Mouse (Mus musculus) embryonic fibroblast, embryonic 13.5 days (primary cell): ENCODE measurements around the gene Gm13283. TPM values are rescaled to one million over a fixed set of nuclear protein-coding genes. Genes with fewer than 3 reads are reported as not detected.
"Not testable (repeated sequence)": the region's sequence is repeated elsewhere in the genome, so short reads cannot be mapped to it uniquely, and the experiment has no call there.

Source experiments
- H3K27ac ChIP-seq: 2 replicates; pipeline ENCODE4 v1.5.1; 2012; ENCODE audit warnings: low read length, control low read depth, inconsistent platforms; ENCODE audit not compliant: insufficient read depth
- H3K4me1 ChIP-seq: 2 replicates; pipeline ENCODE4 v1.6.1; 2011; ENCODE audit warnings: low read length; ENCODE audit not compliant: control insufficient read depth, insufficient read depth
- H3K4me3 ChIP-seq: 2 replicates; pipeline ENCODE4 v1.5.1; 2011; ENCODE audit warnings: mild to moderate bottlenecking, control low read depth, low read length; ENCODE audit not compliant: insufficient read depth
- CTCF ChIP-seq: IDR thresholded peaks from 2 replicates; pipeline ENCODE4 v1.5.1; 2011; ENCODE audit warnings: mild to moderate bottlenecking, control low read depth, low read length, moderate library complexity, borderline replicate concordance; ENCODE audit not compliant: insufficient read depth
- POLR2A ChIP-seq: IDR thresholded peaks from 2 replicates; pipeline ENCODE4 v1.6.1; 2011; ENCODE audit warnings: low read depth, mild to moderate bottlenecking, control low read depth, low read length, moderate library complexity
- polyA plus RNA-seq: library from polyadenylated mRNA; stranded (reverse); fragments of >200 nt; gene quantifications from 2 replicates; pipeline ENCODE4 v1.2.4, GENCODE M21; 2011; ENCODE audit warnings: low read depth; ENCODE audit not compliant: missing spikeins, insufficient read length

Gene Gm13283
- polyA plus RNA-seq, 1 experiment: not detected

- H3K4me1 ChIP-seq: not testable (repeated sequence)
- TF ChIP-seq POLR2A: peak; percentile 65
- 0 out of 2 replicates have a peak, but pooled peaks have one; percentile 7 for TF ChIP-seq CTCF
- peak overlapping the region; percentile 19; the same call in 1 of the 2 replicates for H3K4me3 ChIP-seq
- H3K27ac ChIP-seq: peak overlapping the region; percentile 58; the same call in 1 of the 2 replicates
These were observed 3.6 kb downstream of the Gm13283 start for GRCm38 (mm10) chr4:88763384-88764018.

DNA sequence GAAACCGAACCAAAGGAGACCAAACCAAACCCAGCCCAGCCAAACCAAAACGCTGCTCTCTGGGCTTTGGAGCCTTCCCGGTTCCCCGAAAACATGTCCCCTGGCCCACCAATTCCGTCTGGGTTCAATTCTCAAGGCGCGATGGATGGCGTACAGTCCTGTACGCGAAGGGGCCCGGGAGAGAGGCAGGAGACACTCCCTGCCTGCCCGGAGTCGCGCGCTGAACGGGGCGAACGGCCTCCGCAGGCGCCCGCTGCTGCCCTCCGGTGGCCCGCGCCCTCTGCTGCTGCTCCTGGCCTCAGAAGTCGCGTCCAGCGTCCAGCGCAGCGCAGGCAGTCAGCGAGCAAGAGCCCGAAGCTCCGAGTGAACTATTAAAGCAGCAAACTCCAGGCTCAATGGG is 13.6 kb downstream of the Gm13283 start, which contains the start of gene Gm13290:
Gene Gm13290, plus strand, starts transcription at position 301 of the 400 bp plus-strand sequence.
- not testable (repeated sequence) for H3K4me1 ChIP-seq, H3K27ac ChIP-seq, H3K4me3 ChIP-seq

GRCm38 (mm10) chr4:88776622-88777021 is 16.7 kb downstream of the Gm13283 start, which contains the start of gene Gm13289:
Gene Gm13289, plus strand, starts transcription at chr4:88776922.
- H3K27ac ChIP-seq, H3K4me1 ChIP-seq, H3K4me3 ChIP-seq: not testable (repeated sequence)

DNA sequence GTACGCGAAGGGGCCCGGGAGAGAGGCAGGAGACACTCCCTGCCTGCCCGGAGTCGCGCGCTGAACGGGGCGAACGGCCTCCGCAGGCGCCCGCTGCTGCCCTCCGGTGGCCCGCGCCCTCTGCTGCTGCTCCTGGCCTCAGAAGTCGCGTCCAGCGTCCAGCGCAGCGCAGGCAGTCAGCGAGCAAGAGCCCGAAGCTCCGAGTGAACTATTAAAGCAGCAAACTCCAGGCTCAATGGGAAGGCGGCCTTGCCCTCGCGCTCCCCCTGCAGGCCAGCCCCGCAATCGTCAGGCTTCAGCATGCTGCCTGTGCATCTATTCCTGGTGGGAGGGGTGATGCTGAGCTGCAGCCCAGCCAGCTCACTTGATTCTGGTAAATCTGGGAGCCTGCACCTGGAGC is 19.6 kb downstream of the Gm13283 start, which contains the start of gene Gm13272:
Gene Gm13272, plus strand, starts transcription at position 301 of the 400 bp plus-strand sequence.
- not testable (repeated sequence) for H3K4me1 ChIP-seq, H3K27ac ChIP-seq, H3K4me3 ChIP-seq

GRCm38 (mm10) chr4:88780320-88780719 is 20.4 kb downstream of the Gm13283 start:
- not testable (repeated sequence) for H3K27ac ChIP-seq, H3K4me1 ChIP-seq, H3K4me3 ChIP-seq

GRCm38 (mm10) chr4:88781831-88782230 is 21.9 kb downstream of the Gm13283 start, which contains the start of gene Ifnz:
Gene Ifnz, plus strand, starts transcription at chr4:88782131.
- Histone ChIP-seq H3K4me3 (peak within 1 kb of the TSS; percentile 35; the same call in 1 of the 2 replicates), H3K27ac (peak within 1 kb of the TSS; percentile 92)
- H3K4me1 ChIP-seq: not testable (repeated sequence)

DNA sequence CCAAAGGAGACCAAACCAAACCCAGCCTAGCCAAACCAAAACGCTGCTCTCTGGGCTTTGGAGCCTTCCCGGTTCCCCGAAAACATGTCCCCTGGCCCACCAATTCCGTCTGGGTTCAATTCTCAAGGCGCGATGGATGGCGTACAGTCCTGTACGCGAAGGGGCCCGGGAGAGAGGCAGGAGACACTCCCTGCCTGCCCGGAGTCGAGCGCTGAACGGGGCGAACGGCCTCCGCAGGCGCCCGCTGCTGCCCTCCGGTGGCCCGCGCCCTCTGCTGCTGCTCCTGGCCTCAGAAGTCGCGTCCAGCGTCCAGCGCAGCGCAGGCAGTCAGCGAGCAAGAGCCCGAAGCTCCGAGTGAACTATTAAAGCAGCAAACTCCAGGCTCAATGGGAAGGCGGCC is 22.4 kb downstream of the Gm13283 start:
- H3K27ac ChIP-seq: peak overlapping the region; percentile 92
- peak overlapping the region; percentile 35; the same call in 1 of the 2 replicates for H3K4me3 ChIP-seq
- H3K4me1 ChIP-seq: not testable (repeated sequence)

GRCm38 (mm10) chr4:88785409-88785808 is 25.5 kb downstream of the Gm13283 start, which contains the start of gene Gm13276:
Gene Gm13276, plus strand, starts transcription at chr4:88785709.
- not testable (repeated sequence) for H3K4me3 ChIP-seq, H3K27ac ChIP-seq, H3K4me1 ChIP-seq

GRCm38 (mm10) chr4:88788402-88788801 is 28.5 kb downstream of the Gm13283 start, which contains the start of gene Gm13277:
Gene Gm13277, plus strand, starts transcription at chr4:88788632.
- H3K27ac ChIP-seq, H3K4me3 ChIP-seq, H3K4me1 ChIP-seq: not testable (repeated sequence)
- peak; percentile 43; the same call in 1 of the 2 replicates for TF ChIP-seq CTCF

- H3K4me3 ChIP-seq, H3K4me1 ChIP-seq, H3K27ac ChIP-seq: not testable (repeated sequence)
These were observed 31.3 kb downstream of the Gm13283 start, which contains the start of gene Gm13278 for GRCm38 (mm10) chr4:88791250-88791649. Gene Gm13278, plus strand, starts transcription at chr4:88791550.

GRCm38 (mm10) chr4:88793936-88794675 is 34.2 kb downstream of the Gm13283 start, which contains the start of gene Gm13275:
Gene Gm13275, plus strand, starts transcription at chr4:88794487.
- not testable (repeated sequence) for H3K4me1 ChIP-seq, H3K4me3 ChIP-seq, H3K27ac ChIP-seq

DNA sequence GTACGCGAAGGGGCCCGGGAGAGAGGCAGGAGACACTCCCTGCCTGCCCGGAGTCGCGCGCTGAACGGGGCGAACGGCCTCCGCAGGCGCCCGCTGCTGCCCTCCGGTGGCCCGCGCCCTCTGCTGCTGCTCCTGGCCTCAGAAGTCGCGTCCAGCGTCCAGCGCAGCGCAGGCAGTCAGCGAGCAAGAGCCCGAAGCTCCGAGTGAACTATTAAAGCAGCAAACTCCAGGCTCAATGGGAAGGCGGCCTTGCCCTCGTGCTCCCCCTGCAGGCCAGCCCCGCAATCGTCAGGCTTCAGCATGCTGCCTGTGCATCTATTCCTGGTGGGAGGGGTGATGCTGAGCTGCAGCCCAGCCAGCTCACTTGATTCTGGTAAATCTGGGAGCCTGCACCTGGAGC is 37.2 kb downstream of the Gm13283 start, which contains the start of gene Gm13279:
Gene Gm13279, plus strand, starts transcription at position 301 of the 400 bp plus-strand sequence.
- not testable (repeated sequence) for H3K4me1 ChIP-seq, H3K27ac ChIP-seq, H3K4me3 ChIP-seq

GRCm38 (mm10) chr4:88799365-88799764 is 39.4 kb downstream of the Gm13283 start, which contains the start of gene Gm13285:
Gene Gm13285, plus strand, starts transcription at chr4:88799665.
- H3K4me3 ChIP-seq, H3K4me1 ChIP-seq, H3K27ac ChIP-seq: not testable (repeated sequence)

DNA sequence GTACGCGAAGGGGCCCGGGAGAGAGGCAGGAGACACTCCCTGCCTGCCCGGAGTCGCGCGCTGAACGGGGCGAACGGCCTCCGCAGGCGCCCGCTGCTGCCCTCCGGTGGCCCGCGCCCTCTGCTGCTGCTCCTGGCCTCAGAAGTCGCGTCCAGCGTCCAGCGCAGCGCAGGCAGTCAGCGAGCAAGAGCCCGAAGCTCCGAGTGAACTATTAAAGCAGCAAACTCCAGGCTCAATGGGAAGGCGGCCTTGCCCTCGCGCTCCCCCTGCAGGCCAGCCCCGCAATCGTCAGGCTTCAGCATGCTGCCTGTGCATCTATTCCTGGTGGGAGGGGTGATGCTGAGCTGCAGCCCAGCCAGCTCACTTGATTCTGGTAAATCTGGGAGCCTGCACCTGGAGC is 43.0 kb downstream of the Gm13283 start, which contains the start of gene Gm13287:
Gene Gm13287, plus strand, starts transcription at position 301 of the 400 bp plus-strand sequence.
- H3K4me1 ChIP-seq, H3K4me3 ChIP-seq, H3K27ac ChIP-seq: not testable (repeated sequence)

- not testable (repeated sequence) for H3K27ac ChIP-seq, H3K4me1 ChIP-seq, H3K4me3 ChIP-seq
These were observed 45.3 kb downstream of the Gm13283 start, which contains the start of gene Gm13288 for GRCm38 (mm10) chr4:88805231-88805630. Gene Gm13288, plus strand, starts transcription at chr4:88805531.
